Mouse (Mus musculus) bone marrow macrophage, adult 2 months (primary cell): ENCODE measurements around the gene Mki67. TPM values are rescaled to one million over a fixed set of nuclear protein-coding genes. Genes with fewer than 3 reads are reported as not detected.

ENCODE experiments used
- H3K27ac ChIP-seq: 2 replicates; pipeline ENCODE4 v1.5.1; 2012; ENCODE audit warnings: low read depth, low read length; ENCODE audit not compliant: insufficient read depth
- H3K4me1 ChIP-seq: 2 replicates; pipeline ENCODE4 v1.6.1; 2012; ENCODE audit warnings: low read length; ENCODE audit not compliant: control insufficient read depth, insufficient read depth
- H3K4me3 ChIP-seq: 2 replicates; pipeline ENCODE4 v1.5.1; 2012; ENCODE audit warnings: mild to moderate bottlenecking, low read length, moderate library complexity; ENCODE audit not compliant: insufficient read depth
- CTCF ChIP-seq: IDR thresholded peaks from 2 replicates; pipeline ENCODE4 v1.5.1; 2012; ENCODE audit warnings: low read depth, mild to moderate bottlenecking, low read length, moderate library complexity
- POLR2A ChIP-seq: IDR thresholded peaks from 2 replicates; pipeline ENCODE4 v1.6.1; 2012; ENCODE audit warnings: mild to moderate bottlenecking, low read depth, low read length, borderline replicate concordance
- polyA plus RNA-seq: library from polyadenylated mRNA; stranded (reverse); fragments of >200 nt; gene quantifications from 2 replicates; pipeline ENCODE4 v1.2.4, GENCODE M21; 2012; ENCODE audit not compliant: missing spikeins, insufficient read depth, insufficient read length

Gene Mki67
- polyA plus RNA-seq, 1 experiment = 110 TPM

GRCm38 (mm10) chr7:135721436-135721992, 5.4 kb upstream of the Mki67 start:
- H3K4me1 ChIP-seq = peaks cover 4% of the 10 kb centered on the region
- no peak for TF ChIP-seq CTCF
- H3K27ac ChIP-seq = no peak overlapping the region
- H3K4me3 ChIP-seq = no peak overlapping the region

GRCm38 (mm10) chr7:135716968-135717557, 902 bp upstream of the Mki67 start:
- Histone ChIP-seq H3K4me3 (peak overlapping the region; percentile 67), H3K4me1 (peaks cover 15% of the 10 kb centered on the region), H3K27ac (peak overlapping the region; percentile 17; the same call in 1 of the 2 replicates)
- TF ChIP-seq CTCF (no peak), POLR2A (no peak)

GRCm38 (mm10) chr7:135716445-135716877, 300 bp upstream of the Mki67 start:
- H3K27ac ChIP-seq = peak overlapping the region; percentile 17; the same call in 1 of the 2 replicates
- TF ChIP-seq POLR2A (no peak), CTCF (no peak)
- H3K4me3 ChIP-seq = peak overlapping the region; percentile 67
- H3K4me1 ChIP-seq = peaks cover 15% of the 10 kb centered on the region

GRCm38 (mm10) chr7:135715166-135715565, 995 bp downstream of the Mki67 start:
- no peak for TF ChIP-seq CTCF
- no peak for TF ChIP-seq POLR2A
- Histone ChIP-seq H3K4me1 (peaks cover 20% of the 10 kb centered on the region), H3K4me3 (peak overlapping the region; percentile 99), H3K27ac (peak overlapping the region; percentile 78)

- TF ChIP-seq CTCF (no peak), POLR2A (no peak)
- Histone ChIP-seq H3K4me1 (peaks cover 27% of the 10 kb centered on the region), H3K4me3 (peak overlapping the region; percentile 22), H3K27ac (peak overlapping the region; percentile 39)
Measured at GRCm38 (mm10) chr7:135713326-135713725, 2.8 kb downstream of the Mki67 start.

GRCm38 (mm10) chr7:135712534-135712933, 3.6 kb downstream of the Mki67 start:
- no peak overlapping the region for H3K4me3 ChIP-seq

GRCm38 (mm10) chr7:135710702-135711101, 5.5 kb downstream of the Mki67 start:
- TF ChIP-seq POLR2A (no peak), CTCF (no peak)
- Histone ChIP-seq H3K4me3 (no peak overlapping the region), H3K27ac (peak overlapping the region; percentile 75), H3K4me1 (peaks cover 32% of the 10 kb centered on the region)

More at GRCm38 (mm10) chr7:135712534-135712933, 3.6 kb downstream of the Mki67 start:
- Histone ChIP-seq H3K27ac (peak overlapping the region; percentile 39; the same call in 1 of the 2 replicates), H3K4me1 (peaks cover 29% of the 10 kb centered on the region)
- TF ChIP-seq POLR2A (no peak), CTCF (no peak)

- TF ChIP-seq POLR2A (no peak), CTCF (no peak)
- peaks cover 36% of the 10 kb centered on the region for H3K4me1 ChIP-seq
- no peak overlapping the region for H3K4me3 ChIP-seq
- H3K27ac ChIP-seq = peak overlapping the region; percentile 36
Measured at GRCm38 (mm10) chr7:135705753-135706152, 10.4 kb downstream of the Mki67 start.

- TF ChIP-seq CTCF (no peak), POLR2A (no peak)
- Histone ChIP-seq H3K4me3 (no peak overlapping the region), H3K27ac (peak overlapping the region; percentile 36; the same call in 1 of the 2 replicates), H3K4me1 (peaks cover 36% of the 10 kb centered on the region)
Measured at GRCm38 (mm10) chr7:135705083-135705482, 11.1 kb downstream of the Mki67 start.

GRCm38 (mm10) chr7:135704251-135704650, 11.9 kb downstream of the Mki67 start:
- H3K27ac ChIP-seq = no peak overlapping the region
- TF ChIP-seq CTCF = no peak
- TF ChIP-seq POLR2A = no peak
- H3K4me1 ChIP-seq = peaks cover 32% of the 10 kb centered on the region
- H3K4me3 ChIP-seq = no peak overlapping the region
